Mouse (Mus musculus) kidney, adult 2 months (tissue): ENCODE measurements around the gene Gm17542.

Experiments used
- CTCF ChIP-seq: fragments of 200-500 bp; conservative IDR thresholded peaks from 2 replicates; pipeline ENCODE4 v1.5.1; 2011; ENCODE audit warnings: low read depth, mild to moderate bottlenecking, control low read depth, low read length, moderate library complexity, mixed read lengths; ENCODE audit not compliant: insufficient read depth, insufficient read length
- POLR2A ChIP-seq: fragments of 200-500 bp; IDR thresholded peaks from one replicate; pipeline ENCODE4 v1.6.1; 2011; ENCODE audit warnings: low read depth, low read length, control low read depth

DNA sequence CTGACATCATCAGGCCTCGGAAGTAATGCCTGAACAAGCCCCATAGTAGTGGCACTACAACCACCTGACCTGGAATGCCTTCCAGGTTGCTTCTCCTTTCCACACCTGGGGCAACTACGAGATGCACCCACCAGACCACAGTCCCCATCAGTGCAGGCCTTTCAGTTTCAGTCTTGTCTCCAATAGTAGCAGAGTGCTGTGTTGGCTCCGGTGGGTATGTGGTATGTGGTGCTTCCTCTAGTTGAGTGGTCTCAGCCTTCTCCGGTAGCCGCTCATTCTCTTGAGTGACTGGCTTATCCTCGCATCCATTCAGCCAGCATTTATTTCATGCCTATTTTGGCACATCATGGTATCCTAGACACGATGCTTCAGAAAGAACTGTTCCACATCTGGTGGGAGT, 4.8 kb downstream of the Gm17542 start:
- no peak for TF ChIP-seq CTCF
- no peak for TF ChIP-seq POLR2A
